In genomic region chr11:101175636-101176116, GRCm38 (mm10) we compare ENCODE assay signal across 8 mouse cellular contexts. TPM values are rescaled to one million over a fixed set of nuclear protein-coding genes. Genes with fewer than 3 reads are reported as not detected.
DNase-seq lines count a peak whose midpoint lies in the region; ATAC-seq lines count a peak whose summit lies in the region.

No protein-coding gene starts in this region.

- no peaks in the 10 kb centered on the region for H3K36me3 ChIP-seq in hindbrain, embryonic 10.5 days
- H3K36me3 ChIP-seq in midbrain, embryonic 11.5 days (ENCODE audit: control insufficient read depth, insufficient read depth, low read length), result no peaks in the 10 kb centered on the region

- no peaks in the 10 kb centered on the region for H3K9me3 ChIP-seq in hindbrain, embryonic 10.5 days
- H3K9me3 ChIP-seq in midbrain, embryonic 11.5 days (ENCODE audit: control insufficient read depth, low read length), result no peaks in the 10 kb centered on the region

- no peak overlapping the region for H3K9ac ChIP-seq in midbrain, embryonic 11.5 days (ENCODE audit: low read length)

- DNase-seq in lung, adult 18-20 months, result peak; percentile 23 to 41
- DNase-seq in lung, postnatal 14 days, result no peak
- peak; percentile 84 to 86 for DNase-seq in cerebellum, postnatal 14 days
- no peak for DNase-seq in hindbrain, embryonic 10.5 days (ENCODE audit: low spot score)
- peak; percentile 88 for DNase-seq in midbrain, embryonic 11.5 days (ENCODE audit: low spot score, missing footprints)
- no peak for DNase-seq in T-cell, adult 2 months (ENCODE audit: low spot score)

- peak overlapping the region; percentile 45 for H3K4me3 ChIP-seq in hindbrain, embryonic 10.5 days
- H3K4me3 ChIP-seq in midbrain, embryonic 11.5 days (ENCODE audit: low read depth, low read length), result peak overlapping the region; percentile 21; the same call in 1 of the 2 replicates

- H3K4me2 ChIP-seq in midbrain, embryonic 11.5 days, result peak overlapping the region; percentile 35

- H3K27me3 ChIP-seq in hindbrain, embryonic 10.5 days (ENCODE audit: insufficient read depth, poor library complexity, severe bottlenecking), result peaks cover 87% of the 10 kb centered on the region
- peaks cover 61% of the 10 kb centered on the region for H3K27me3 ChIP-seq in midbrain, embryonic 11.5 days (ENCODE audit: control insufficient read depth, insufficient read depth, low read length)

- H3K27ac ChIP-seq in hindbrain, embryonic 10.5 days, result no peak overlapping the region
- no peak overlapping the region for H3K27ac ChIP-seq in midbrain, embryonic 11.5 days (ENCODE audit: low read depth, low read length)

- ATAC-seq in midbrain, embryonic 11.5 days (ENCODE audit: low FRiP score), result no peak
- no peak for ATAC-seq in frontal cortex, adult (ENCODE audit: low TSS enrichment)
- ATAC-seq in monocyte, adult 5-6 weeks (replicated peaks; ENCODE audit: insufficient number of reproducible peaks, low FRiP score, low TSS enrichment, poor library complexity, severe bottlenecking), result no peak

- H3K4me1 ChIP-seq in hindbrain, embryonic 10.5 days (replicated peaks), result peaks cover 74% of the 10 kb centered on the region
- peaks cover 26% of the 10 kb centered on the region for H3K4me1 ChIP-seq in midbrain, embryonic 11.5 days (ENCODE audit: control insufficient read depth, insufficient read depth, low read length)

- 12% methylated on average over 11 of the region's 11 CpGs for WGBS in hindbrain, embryonic 10.5 days
- 11% methylated on average over 11 of the region's 11 CpGs for WGBS in midbrain, embryonic 11.5 days

RNA-seq across cellular contexts. Expression of gene Ccr10, which starts 0.4 kb away (rescaled TPM):
- polyA plus RNA-seq in hindbrain, embryonic 10.5 days (2016; fragmentation: Nextera tagmentation; extraction: Ambion mirVana), result 0.15 and 0.20 TPM in 2 replicates
- polyA plus RNA-seq in midbrain, embryonic 11.5 days (2014; fragmentation: Nextera tagmentation; extraction: Ambion mirVana), result not detected in 2 replicates
- 0.38 TPM in 1 of 3 replicates, not detected in the others for total RNA-seq in monocyte, adult 5-6 weeks (2017)

RNA-seq across cellular contexts. Expression of gene Plekhh3, which starts 4.5 kb away (rescaled TPM):
- polyA plus RNA-seq in hindbrain, embryonic 10.5 days (2016; fragmentation: Nextera tagmentation; extraction: Ambion mirVana), result 5.8 and 11.8 TPM in 2 replicates
- polyA plus RNA-seq in midbrain, embryonic 11.5 days (2014; fragmentation: Nextera tagmentation; extraction: Ambion mirVana), result 5.8 and 7.2 TPM in 2 replicates
- total RNA-seq in monocyte, adult 5-6 weeks (2017), result 2.2 to 6.3 TPM (median 4.0 TPM) in 3 replicates

RNA-seq across cellular contexts. Expression of gene Cntnap1, which starts 5.4 kb away (rescaled TPM):
- polyA plus RNA-seq in hindbrain, embryonic 10.5 days (2016; fragmentation: Nextera tagmentation; extraction: Ambion mirVana), result 0.29 and 0.71 TPM in 2 replicates
- polyA plus RNA-seq in midbrain, embryonic 11.5 days (2014; fragmentation: Nextera tagmentation; extraction: Ambion mirVana), result 0.30 and 0.32 TPM in 2 replicates
- total RNA-seq in monocyte, adult 5-6 weeks (2017), result 0.21 to 0.95 TPM (median 0.68 TPM) in 3 replicates

RNA-seq across cellular contexts. Expression of gene Tubg2, which starts 20.0 kb away (rescaled TPM):
- polyA plus RNA-seq in hindbrain, embryonic 10.5 days (2016; fragmentation: Nextera tagmentation; extraction: Ambion mirVana), result 2.8 and 4.8 TPM in 2 replicates
- 3.4 and 5.1 TPM in 2 replicates for polyA plus RNA-seq in midbrain, embryonic 11.5 days (2014; fragmentation: Nextera tagmentation; extraction: Ambion mirVana)
- not detected in 3 replicates for total RNA-seq in monocyte, adult 5-6 weeks (2017)

RNA-seq across cellular contexts. Expression of gene Ezh1, which starts 50.6 kb away (rescaled TPM):
- polyA plus RNA-seq in hindbrain, embryonic 10.5 days (2016; fragmentation: Nextera tagmentation; extraction: Ambion mirVana), result 13.1 TPM in 2 replicates
- polyA plus RNA-seq in midbrain, embryonic 11.5 days (2014; fragmentation: Nextera tagmentation; extraction: Ambion mirVana), result 10.4 and 10.6 TPM in 2 replicates
- 30.2 to 66.9 TPM (median 42.6 TPM) in 3 replicates for total RNA-seq in monocyte, adult 5-6 weeks (2017)

Comparison
In these comparisons a context has a peak if more than half of its experiments do, and no peak if none do; other contexts are left out.
1. DNase-seq: peak in lung, adult 18-20 months (2 of 2), cerebellum, postnatal 14 days (2 of 2) and midbrain, embryonic 11.5 days (single experiment); none in lung, postnatal 14 days (single experiment), hindbrain, embryonic 10.5 days (single experiment) and T-cell, adult 2 months (single experiment).